Mouse (Mus musculus) left cerebral cortex, postnatal 25 days (tissue): ENCODE data around the gene Fam122a. TPM values are rescaled to one million over a fixed set of nuclear protein-coding genes. Genes with fewer than 3 reads are reported as not detected.

Experiments
- DNase-seq, 2 experiments: peaks; one replicate each; pipeline ENCODE4 v3.0.0; 2022; ENCODE audit warnings: low spot score in 2 of 2, mixed read lengths in 1 of 2
- intact Hi-C: fragments of 180-260 bp; cut with DNase I; formaldehyde crosslinking; loops from one replicate; pipeline ENCODE4 v1.15.1; 2025
- total RNA-seq, 2 experiments: library from RNA; stranded (reverse); gene quantifications; 2 replicates each; pipeline ENCODE4 v1.2.3; 2021

Fam122a gene
- total RNA-seq, 2 experiments from 2014 or later: 28.2 to 30.9 TPM

DNA sequence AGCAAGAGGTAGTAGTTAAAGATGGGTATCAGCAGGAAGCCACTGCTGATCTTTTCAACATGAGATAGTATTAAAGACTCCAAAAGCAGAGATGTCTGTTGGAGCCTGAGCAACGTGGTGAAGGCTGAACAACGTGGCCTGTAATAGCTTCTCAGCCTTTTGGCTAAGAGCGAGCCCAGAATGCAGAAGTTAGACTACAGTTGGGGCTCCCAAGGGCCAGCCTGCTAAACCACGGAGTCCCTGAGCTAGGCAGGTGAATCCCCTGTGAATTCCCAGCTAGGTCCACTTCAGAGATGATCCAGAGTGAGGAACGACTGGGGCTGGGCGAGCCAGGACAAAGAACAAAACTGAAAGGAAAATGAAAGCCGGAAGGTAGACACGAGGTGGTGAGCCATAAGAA lies 26.4 kb downstream of the Fam122a start:
- intact Hi-C loops: no loop called here
- DNase-seq: no peak

DNA sequence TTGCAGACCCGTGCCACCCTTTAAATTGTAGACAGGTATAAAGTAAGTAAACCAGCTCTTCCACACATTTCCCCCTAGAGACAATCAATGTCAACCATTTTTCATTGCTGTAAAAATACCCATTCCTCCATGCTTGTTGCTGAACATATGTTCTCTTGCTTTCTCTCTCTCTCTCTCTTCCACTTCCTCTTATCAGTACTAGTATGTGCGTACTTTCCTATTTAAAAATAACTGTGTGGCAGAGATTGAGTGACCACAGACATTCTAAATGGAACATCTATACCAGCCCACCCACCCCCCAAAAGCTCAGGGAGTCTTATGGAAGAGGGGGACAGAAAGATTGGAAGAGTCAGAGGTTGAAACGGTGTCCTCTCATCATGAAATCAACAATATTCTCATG lies 32.8 kb downstream of the Fam122a start:
- no peak for DNase-seq
- intact Hi-C loops: no loop called here

DNA sequence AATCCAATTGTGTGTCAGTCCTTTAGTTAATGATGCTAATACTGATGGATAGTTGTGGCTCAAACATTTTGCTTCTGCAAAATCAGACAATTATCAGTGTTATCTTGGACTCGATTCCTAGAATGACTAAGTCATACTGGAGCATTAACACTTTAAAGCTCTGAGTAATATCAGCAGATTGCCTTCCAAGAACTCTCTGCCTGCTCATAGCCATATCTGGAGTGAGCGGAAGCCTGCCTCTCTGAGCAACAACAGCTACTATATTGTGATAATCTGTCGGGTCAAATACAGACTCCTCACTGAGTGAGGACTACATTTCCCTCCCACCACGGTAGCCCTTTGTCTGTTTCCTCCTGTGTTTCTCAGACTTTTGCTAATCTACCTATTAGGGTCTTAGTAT lies 37.4 kb downstream of the Fam122a start:
- intact Hi-C loops: no loop called here
- DNase-seq: no peak

DNA sequence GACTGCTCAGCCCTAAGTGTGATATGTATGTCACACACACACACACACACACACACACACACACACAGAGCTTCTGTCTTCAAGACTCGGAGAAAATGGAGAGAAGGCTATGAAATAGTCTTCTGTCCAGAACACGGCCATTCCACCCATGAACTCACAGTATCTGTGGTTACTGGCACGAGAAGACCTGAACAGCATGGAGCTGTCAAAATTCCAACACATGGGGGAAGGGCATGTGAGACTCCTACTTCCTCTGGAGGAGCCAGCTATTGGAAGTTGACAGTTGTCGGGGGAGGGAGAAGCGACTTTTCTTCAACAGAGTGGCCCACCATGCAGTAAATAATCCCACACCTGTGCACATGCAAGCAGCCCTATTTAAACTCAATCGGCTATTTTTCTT lies 42.9 kb downstream of the Fam122a start:
- no peak for DNase-seq
- intact Hi-C loops: no loop called here

DNA sequence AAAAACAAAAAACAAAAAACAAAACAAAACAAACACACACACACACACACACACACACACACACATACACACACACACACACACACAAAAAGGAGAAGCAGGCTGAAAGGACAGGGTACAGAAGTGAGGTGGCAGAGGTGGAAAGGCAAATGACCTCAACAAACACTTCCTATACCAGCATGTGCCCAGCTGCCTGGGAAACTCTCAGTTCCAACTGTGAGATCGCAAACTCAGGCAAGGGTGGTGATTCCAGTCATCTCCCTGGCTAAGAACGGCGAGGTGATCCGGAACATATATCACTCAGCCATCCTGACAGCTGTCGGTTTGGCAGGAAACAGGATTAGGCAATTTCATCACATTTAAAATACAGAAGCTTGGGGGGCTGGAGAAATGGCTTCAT lies 44.7 kb downstream of the Fam122a start:
- DNase-seq: no peak
- intact Hi-C loops: no loop called here

DNA sequence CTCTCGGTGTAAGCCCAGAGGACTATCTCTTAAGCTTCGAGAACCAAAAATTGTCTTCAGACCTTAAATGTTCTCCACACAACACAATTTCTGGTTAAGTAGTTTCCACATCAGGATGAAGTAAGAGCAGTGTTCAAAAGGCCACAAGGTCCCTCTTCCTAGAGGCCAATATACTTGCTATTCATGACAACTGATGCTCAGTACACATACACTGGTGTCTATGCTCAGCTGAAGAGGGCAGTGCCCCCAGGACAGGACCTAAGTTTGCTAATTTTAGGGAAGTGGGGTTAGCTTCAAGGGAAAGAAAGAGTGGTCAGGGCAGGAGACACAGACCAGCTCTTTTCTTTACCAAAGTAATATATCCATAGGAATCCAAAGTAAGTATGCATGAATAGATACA lies 45.8 kb downstream of the Fam122a start:
- intact Hi-C loops: no loop called here
- DNase-seq: no peak

DNA sequence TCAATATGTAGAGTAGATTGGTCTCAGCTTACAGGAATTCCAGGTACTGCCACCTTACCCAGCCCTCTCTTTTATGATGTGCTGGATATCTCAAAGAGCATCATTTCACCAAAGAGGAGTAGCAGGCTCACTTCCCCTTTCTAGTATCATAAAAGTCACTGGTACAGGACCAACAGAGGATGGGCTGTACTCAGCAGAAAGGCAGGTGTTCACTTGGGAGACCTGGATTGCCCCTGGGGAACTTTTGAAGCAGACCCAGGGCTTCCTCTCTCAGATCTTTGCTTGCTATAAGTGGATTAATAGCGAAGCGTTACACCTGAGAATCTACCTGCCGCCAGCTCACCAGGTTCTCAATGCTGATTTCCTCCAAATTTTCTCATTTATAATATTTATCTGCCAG lies 49.1 kb downstream of the Fam122a start:
- intact Hi-C loops: no loop called here

DNA sequence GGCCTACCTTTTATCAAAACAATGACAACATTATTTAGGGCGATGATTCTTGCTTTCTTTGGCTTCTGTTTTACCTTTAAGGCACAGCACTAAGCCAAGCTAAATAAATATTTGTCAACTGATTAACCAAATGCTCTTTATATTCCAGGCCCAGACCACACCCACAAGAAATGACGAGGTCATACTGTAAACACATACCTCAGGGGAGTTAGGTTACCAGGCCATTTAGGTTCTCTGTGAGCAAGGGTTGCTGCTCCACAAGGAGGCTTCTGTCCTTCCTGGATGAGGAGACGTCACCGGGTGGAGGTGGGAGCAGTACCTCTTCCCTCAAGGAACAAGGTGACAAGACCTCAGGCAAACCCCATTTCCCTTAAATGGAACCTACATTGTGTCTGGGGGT lies 49.9 kb downstream of the Fam122a start:
- DNase-seq: no peak
- intact Hi-C loops: no loop called here

More for the DNA sequence above, 49.1 kb downstream of the Fam122a start:
- no peak for DNase-seq

DNA sequence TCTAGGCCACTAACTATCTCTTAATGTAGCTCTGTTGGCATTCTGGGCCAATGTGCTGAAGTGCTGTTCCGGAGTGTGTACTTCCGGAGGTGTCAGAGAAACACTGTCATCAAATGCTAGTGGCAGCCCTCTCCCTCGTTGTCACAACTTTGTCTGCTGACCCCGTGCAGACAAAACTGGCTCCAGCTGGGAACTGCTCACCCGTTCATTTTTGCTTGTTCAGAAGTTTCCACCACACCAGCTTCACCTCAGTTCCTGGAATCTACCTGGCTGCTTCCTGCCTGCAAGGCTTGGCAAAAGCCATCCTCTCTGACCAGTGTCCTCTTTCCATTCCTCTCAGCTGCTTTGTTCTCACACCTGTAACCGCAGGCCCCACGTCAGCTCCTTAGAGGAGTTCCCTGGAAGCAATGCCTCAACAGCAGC lies 50.4 kb downstream of the Fam122a start:
- intact Hi-C loops: no loop called here
- no peak for DNase-seq

Other genes with a start within 250 kb of the Fam122a start
- 1 to 10 TPM; 6.9 to 7.4 TPM for gene Fxn, start 196.8 kb downstream of the Fam122a start, total RNA-seq
- 10 to 100 TPM; 27.5 to 30.1 TPM for gene Pip5k1b, start 78.5 kb upstream of the Fam122a start, total RNA-seq
- under 1 TPM; 0.30 to 0.43 TPM for gene Tmem252, start 196.7 kb upstream of the Fam122a start, total RNA-seq